11 mouse cellular contexts compared by ENCODE assay signal in genomic region chr8:47218536-47218935, GRCm38 (mm10).
DNase-seq lines count a peak whose midpoint lies in the region; ATAC-seq and TF ChIP-seq lines count a peak whose summit lies in the region.
"Had no signal": no experiment of that assay in that cellular context is flagged by ENCODE, and none has a peak within 500 bp of the region (broad histone marks: within the 10 kb centered on the region; RNA-seq: fewer than 3 reads in every experiment).

No protein-coding gene starts in this region.

- H3K9ac ChIP-seq in neural tube, embryonic 11.5 days (ENCODE audit: low read length), result 0 out of 2 replicates have a peak overlapping the region, but pooled peaks have one; percentile 23
- no peak overlapping the region for H3K9ac ChIP-seq in embryonic facial prominence, embryonic 15.5 days
- no peak overlapping the region for H3K9ac ChIP-seq in hindbrain, embryonic 11.5 days (ENCODE audit: low read depth, low read length)
- no peak overlapping the region for H3K9ac ChIP-seq in intestine, embryonic 16.5 days (ENCODE audit: low read depth, low read length)
- H3K9ac ChIP-seq: liver, embryonic 13.5 days had no signal

- peaks cover 27% of the 10 kb centered on the region for H3K4me1 ChIP-seq in neural tube, embryonic 11.5 days (ENCODE audit: control insufficient read depth, insufficient read depth, low read length)
- peaks cover 18% of the 10 kb centered on the region for H3K4me1 ChIP-seq in embryonic facial prominence, embryonic 15.5 days
- peaks cover 3% of the 10 kb centered on the region for H3K4me1 ChIP-seq in hindbrain, embryonic 11.5 days (replicated peaks; ENCODE audit: control insufficient read depth, insufficient read depth, low read length)
- no peaks in the 10 kb centered on the region for H3K4me1 ChIP-seq in intestine, embryonic 16.5 days (ENCODE audit: control insufficient read depth, insufficient read depth, low read length)
- H3K4me1 ChIP-seq: liver, embryonic 13.5 days had no signal

- no peak overlapping the region for H3K4me3 ChIP-seq in neural tube, embryonic 11.5 days (ENCODE audit: low read depth, low read length)
- H3K4me3 ChIP-seq in embryonic facial prominence, embryonic 15.5 days (replicated peaks), result no peak overlapping the region
- H3K4me3 ChIP-seq in hindbrain, embryonic 11.5 days (ENCODE audit: low read depth, low read length), result no peak overlapping the region
- H3K4me3 ChIP-seq in gastrocnemius, adult 2 months, result no peak overlapping the region
- H3K4me3 ChIP-seq in intestine, embryonic 16.5 days (ENCODE audit: low read length), result no peak overlapping the region
- H3K4me3 ChIP-seq: liver, embryonic 13.5 days had no signal

- DNase-seq in neural tube, embryonic 11.5 days (ENCODE audit: low spot score), result no peak
- no peak for DNase-seq in neural tube, embryonic 10.5 days (ENCODE audit: extremely low spot score, low spot score)
- DNase-seq in hindbrain, embryonic 11.5 days (ENCODE audit: low spot score), result peak; percentile 56
- DNase-seq in retina, embryonic 14.5 days (ENCODE audit: low spot score), result peak; percentile 50
- DNase-seq in gastrocnemius, adult 2 months, result no peak
- no peak for DNase-seq in spleen, adult 12 weeks (ENCODE audit: low spot score)
- DNase-seq: cerebellum, adult 9-11 months; liver, embryonic 13.5 days; thymus, postnatal 25 days had no signal

- TF ChIP-seq CTCF in gastrocnemius, adult 2 months (IDR thresholded peaks at IDR 0.05), result no peak

- H3K9me3 ChIP-seq in neural tube, embryonic 11.5 days (ENCODE audit: control insufficient read depth, low read length), result no peaks in the 10 kb centered on the region
- H3K9me3 ChIP-seq in embryonic facial prominence, embryonic 15.5 days (replicated peaks), result no peaks in the 10 kb centered on the region
- no peaks in the 10 kb centered on the region for H3K9me3 ChIP-seq in hindbrain, embryonic 11.5 days (ENCODE audit: control insufficient read depth, low read length)
- H3K9me3 ChIP-seq in intestine, embryonic 16.5 days (ENCODE audit: control insufficient read depth, low read length), result no peaks in the 10 kb centered on the region
- H3K9me3 ChIP-seq: liver, embryonic 13.5 days had no signal

- H3K4me2 ChIP-seq in neural tube, embryonic 11.5 days (ENCODE audit: low read depth), result no peak overlapping the region
- no peak overlapping the region for H3K4me2 ChIP-seq in embryonic facial prominence, embryonic 15.5 days (replicated peaks)
- no peak overlapping the region for H3K4me2 ChIP-seq in hindbrain, embryonic 11.5 days (replicated peaks; ENCODE audit: low read depth, low read length)
- no peak overlapping the region for H3K4me2 ChIP-seq in intestine, embryonic 16.5 days (ENCODE audit: low read depth, low read length)
- H3K4me2 ChIP-seq: liver, embryonic 13.5 days had no signal

- no peaks in the 10 kb centered on the region for H3K27me3 ChIP-seq in neural tube, embryonic 11.5 days (ENCODE audit: control insufficient read depth, insufficient read depth, low read length)
- H3K27me3 ChIP-seq in embryonic facial prominence, embryonic 15.5 days, result no peaks in the 10 kb centered on the region
- no peaks in the 10 kb centered on the region for H3K27me3 ChIP-seq in hindbrain, embryonic 11.5 days (ENCODE audit: control insufficient read depth, insufficient read depth, low read length)
- no peaks in the 10 kb centered on the region for H3K27me3 ChIP-seq in intestine, embryonic 16.5 days (replicated peaks; ENCODE audit: control insufficient read depth, insufficient read depth, low read length)
- H3K27me3 ChIP-seq: liver, embryonic 13.5 days had no signal

- ATAC-seq in neural tube, embryonic 11.5 days (ENCODE audit: insufficient read depth, low FRiP score, low TSS enrichment), result peak; percentile 60; the same call in 1 of the 2 replicates
- ATAC-seq in embryonic facial prominence, embryonic 15.5 days (ENCODE audit: insufficient number of reproducible peaks, low FRiP score, low TSS enrichment, low read depth), result no peak
- peak; percentile 63; the same call in 1 of the 2 replicates for ATAC-seq in hindbrain, embryonic 11.5 days (ENCODE audit: low FRiP score)
- no peak for ATAC-seq in intestine, embryonic 16.5 days

- intact Hi-C loops in gastrocnemius, adult 2 months (cut with DNase I), result no loop called here

- no peak overlapping the region for H3K27ac ChIP-seq in neural tube, embryonic 11.5 days (ENCODE audit: low read depth, low read length)
- H3K27ac ChIP-seq in embryonic facial prominence, embryonic 15.5 days (replicated peaks), result peak overlapping the region; percentile 48; the same call in 1 of the 2 replicates
- peak overlapping the region; percentile 7; the same call in 1 of the 2 replicates for H3K27ac ChIP-seq in hindbrain, embryonic 11.5 days (ENCODE audit: low read depth, low read length)
- no peak overlapping the region for H3K27ac ChIP-seq in gastrocnemius, adult 2 months
- H3K27ac ChIP-seq in intestine, embryonic 16.5 days (ENCODE audit: low read length), result no peak overlapping the region
- H3K27ac ChIP-seq: liver, embryonic 13.5 days had no signal

- H3K36me3 ChIP-seq in neural tube, embryonic 11.5 days (ENCODE audit: control insufficient read depth, insufficient read depth, low read length), result no peaks in the 10 kb centered on the region
- no peaks in the 10 kb centered on the region for H3K36me3 ChIP-seq in embryonic facial prominence, embryonic 15.5 days
- H3K36me3 ChIP-seq in hindbrain, embryonic 11.5 days (ENCODE audit: control insufficient read depth, insufficient read depth, low read length), result no peaks in the 10 kb centered on the region
- H3K36me3 ChIP-seq in intestine, embryonic 16.5 days (ENCODE audit: control insufficient read depth, insufficient read depth, low read length), result no peaks in the 10 kb centered on the region
- H3K36me3 ChIP-seq: liver, embryonic 13.5 days had no signal

- 46% methylated on average over 6 of the region's 6 CpGs for WGBS in neural tube, embryonic 11.5 days
- WGBS in embryonic facial prominence, embryonic 15.5 days, result 38% methylated on average over 6 of the region's 6 CpGs
- 34% methylated on average over 6 of the region's 6 CpGs for WGBS in hindbrain, embryonic 11.5 days
- 40% methylated on average over 6 of the region's 6 CpGs for WGBS in intestine, embryonic 16.5 days

Comparison
In these comparisons a context has a peak if more than half of its experiments do, and no peak if none do; other contexts are left out.
1. ATAC-seq: peak in neural tube, embryonic 11.5 days (single experiment) and hindbrain, embryonic 11.5 days (single experiment); none in embryonic facial prominence, embryonic 15.5 days (single experiment) and intestine, embryonic 16.5 days (single experiment).
2. DNase-seq: peak in hindbrain, embryonic 11.5 days (single experiment) and retina, embryonic 14.5 days (single experiment); none in neural tube, embryonic 11.5 days (single experiment), neural tube, embryonic 10.5 days (single experiment), gastrocnemius, adult 2 months (single experiment) and spleen, adult 12 weeks (single experiment).
3. H3K27ac ChIP-seq: peak in embryonic facial prominence, embryonic 15.5 days (single experiment) and hindbrain, embryonic 11.5 days (single experiment); none in neural tube, embryonic 11.5 days (single experiment), gastrocnemius, adult 2 months (single experiment) and intestine, embryonic 16.5 days (single experiment).